Mouse (Mus musculus) heart, adult 2 months (tissue): ENCODE measurements around the gene Nkiras2. TPM values are rescaled to one million over a fixed set of nuclear protein-coding genes. Genes with fewer than 3 reads are reported as not detected.

Experiments
- DNase-seq, 2 experiments: peaks; one replicate each; pipeline ENCODE4 v3.0.0; 2021
- H3K27ac ChIP-seq: fragments of 200-600 bp; 2 replicates; pipeline ENCODE4 v1.8.1; 2022
- H3K27me3 ChIP-seq: fragments of 200-500 bp; 2 replicates; pipeline ENCODE4 v1.6.1; 2012; ENCODE audit warnings: mild to moderate bottlenecking, low read length, inconsistent platforms, mixed read lengths; ENCODE audit not compliant: control insufficient read depth, insufficient read depth
- H3K36me3 ChIP-seq: fragments of 200-500 bp; 2 replicates; pipeline ENCODE4 v1.6.1; 2012; ENCODE audit warnings: low read length, inconsistent platforms; ENCODE audit not compliant: control insufficient read depth, insufficient read depth
- H3K4me1 ChIP-seq: fragments of 200-500 bp; 2 replicates; pipeline ENCODE4 v1.6.1; 2011; ENCODE audit warnings: low read length; ENCODE audit not compliant: control insufficient read depth, insufficient read depth
- H3K4me3 ChIP-seq: fragments of 200-600 bp; 2 replicates; pipeline ENCODE4 v1.8.1; 2022
- H3K79me2 ChIP-seq: fragments of 200-500 bp; replicated peaks from 2 replicates; pipeline ENCODE4 v1.6.1; 2012; ENCODE audit warnings: mild to moderate bottlenecking, inconsistent platforms, low read length, moderate library complexity, mixed read lengths; ENCODE audit not compliant: control insufficient read depth, insufficient read depth
- H3K9ac ChIP-seq: fragments of 200-500 bp; 2 replicates; pipeline ENCODE4 v1.6.1; 2012; ENCODE audit warnings: low read depth, mild to moderate bottlenecking, control low read depth, inconsistent platforms, low read length, mixed read lengths
- CTCF ChIP-seq: fragments of 200-600 bp; IDR thresholded peaks from 2 replicates; pipeline ENCODE4 v1.8.1; 2022; ENCODE audit warnings: antibody characterized with exemption, mild to moderate bottlenecking, moderate library complexity
- EP300 ChIP-seq: fragments of 200-500 bp; IDR thresholded peaks from 2 replicates; pipeline ENCODE4 v1.6.1; 2011; ENCODE audit warnings: low read depth, low read length, control low read depth; ENCODE audit not compliant: insufficient read depth
- POLR2A ChIP-seq: fragments of 200-500 bp; IDR thresholded peaks from 2 replicates; pipeline ENCODE4 v1.6.1; 2011; ENCODE audit warnings: mild to moderate bottlenecking, low read depth, low read length, control low read depth; ENCODE audit not compliant: insufficient read depth
- WGBS: fragments of 180-500 bp; shearing (Covaris S2); methylation state at CpG from one replicate; pipeline ENCODE4 v1.1.7; 2018; 5-methylcytosine and 5-hydroxymethylcytosine counted together
- intact Hi-C: fragments of 180-260 bp; cut with DNase I; formaldehyde crosslinking; loops from one replicate; pipeline ENCODE4 v1.15.1; 2025
- polyA plus RNA-seq: library from polyadenylated mRNA; depleted of rRNA; stranded (reverse); fragments of >200 nt; gene quantifications from 2 replicates; pipeline ENCODE4 v1.2.3, GENCODE M21; 2012
- total RNA-seq, 2 experiments: library from RNA; stranded (reverse); gene quantifications; 2 replicates each; pipeline ENCODE4 v1.2.3; 2021

Nkiras2 gene
- total and polyA plus RNA-seq, 3 experiments: 49.5 to 91.2 (median 50.3) TPM

DNA sequence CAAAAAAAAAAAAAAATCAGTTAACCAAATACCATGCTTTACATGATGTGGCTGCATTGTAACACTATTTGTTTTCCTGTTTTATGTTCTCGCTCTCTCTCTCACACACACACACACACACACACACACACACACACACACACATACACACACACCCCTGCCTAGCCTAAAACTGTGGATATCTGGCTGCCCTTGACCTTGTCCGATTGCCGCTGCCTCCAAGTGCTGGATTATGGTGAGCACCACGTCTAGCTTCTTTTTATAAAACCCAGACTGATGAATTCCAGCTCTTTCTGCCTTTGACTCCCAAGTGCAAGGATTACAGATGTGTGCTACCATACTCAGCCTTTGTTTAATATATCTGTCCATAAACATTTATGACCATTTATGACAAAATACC is 1.6 kb upstream of the Nkiras2 start:
- intact Hi-C loops: no loop called here
- Histone ChIP-seq H3K79me2 (peaks cover 7% of the 10 kb centered on the region), H3K9ac (no peak overlapping the region), H3K27me3 (no peaks in the 10 kb centered on the region), H3K27ac (no peak overlapping the region), H3K4me1 (peaks cover 4% of the 10 kb centered on the region), H3K36me3 (peaks cover 2% of the 10 kb centered on the region; the same call in 1 of the 2 replicates), H3K4me3 (no peak overlapping the region; the same call in 1 of the 2 replicates)
- TF ChIP-seq CTCF (no peak), POLR2A (no peak), EP300 (no peak)
- WGBS: 66% methylated on average over 4 of the region's 4 CpGs
- DNase-seq: no peak

DNA sequence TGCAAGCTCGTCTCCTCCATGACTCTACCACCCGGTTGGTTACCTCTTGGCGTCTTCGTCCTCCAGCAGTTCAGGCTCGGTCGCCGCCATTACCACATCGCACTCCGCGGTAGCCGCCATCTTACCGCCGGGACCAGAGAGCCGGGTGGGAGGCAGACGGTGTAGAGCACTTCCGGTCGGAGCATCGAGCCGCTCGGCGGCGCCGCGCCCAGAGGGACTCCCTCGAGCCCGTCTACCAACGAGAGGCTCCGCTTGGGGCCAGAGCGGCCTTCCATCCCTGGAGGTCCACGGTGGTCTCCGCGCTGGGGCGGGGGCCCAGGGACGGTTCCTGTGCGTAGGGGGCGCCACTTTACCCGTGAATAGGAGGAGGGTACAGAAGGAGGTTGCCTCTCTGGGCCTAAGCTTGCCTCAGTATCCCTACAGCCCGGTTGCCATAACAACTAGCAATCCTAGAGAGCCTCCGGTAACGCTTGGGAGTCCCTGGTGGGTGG is 486 bp downstream of the Nkiras2 start:
- H3K36me3 ChIP-seq: peaks cover 2% of the 10 kb centered on the region; the same call in 1 of the 2 replicates
- intact Hi-C loops: loop anchor here (2.0 kb wide), 1 partner anchor 49 kb away; no protein-coding TSS in a partner anchor
- WGBS: under 1% methylated on average over 40 of the region's 40 CpGs
- peaks cover 7% of the 10 kb centered on the region for H3K4me1 ChIP-seq
- peaks cover 6% of the 10 kb centered on the region for H3K79me2 ChIP-seq
- DNase-seq: peak; percentile 95 to 96
- H3K27me3 ChIP-seq: no peaks in the 10 kb centered on the region
- H3K9ac ChIP-seq: peak overlapping the region; percentile 69
- TF ChIP-seq EP300 (peak; percentile 49; the same call in 1 of the 2 replicates), CTCF (peak; percentile 51), POLR2A (peak; percentile 72)
- H3K4me3 ChIP-seq: peak overlapping the region; percentile 84
- peak overlapping the region; percentile 92 for H3K27ac ChIP-seq

DNA sequence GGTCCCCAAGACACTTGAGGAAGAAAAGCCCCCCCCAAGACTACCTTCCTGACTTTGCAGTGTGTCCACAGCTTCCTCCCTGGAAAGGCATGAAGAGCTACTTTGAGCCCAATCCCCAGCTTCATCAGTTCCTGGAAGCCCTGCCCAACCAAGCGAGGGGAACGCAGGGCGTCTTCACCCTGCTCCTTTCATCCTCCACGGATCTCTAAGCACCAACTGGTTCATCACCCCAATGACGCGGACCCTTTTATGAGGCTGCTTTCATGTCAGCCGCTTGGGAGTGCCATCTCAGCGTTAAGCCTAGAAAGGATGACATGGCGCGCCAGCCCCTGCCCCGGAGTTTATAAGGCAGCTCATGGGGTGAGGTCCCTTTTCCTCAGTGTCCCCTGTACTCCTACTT is 938 bp downstream of the Nkiras2 start, which contains the start of gene Dnajc7:
Gene Dnajc7, minus strand, starts transcription at position 187 of the 400 bp plus-strand sequence.
- intact Hi-C loops: loop anchor here (2.0 to 5.0 kb wide), 3 partner anchors 49 to 142 kb away; partner anchors contain the start of genes Acly and Hcrt
- 3% methylated on average over 11 of the region's 11 CpGs for WGBS
- peak within 1 kb of the TSS; percentile 69 for H3K9ac ChIP-seq
- no peak for DNase-seq
- TF ChIP-seq EP300 (no peak), POLR2A (no peak)
- peaks cover 7% of the 10 kb centered on the region for H3K4me1 ChIP-seq
- peak within 1 kb of the TSS; percentile 84 for H3K4me3 ChIP-seq
- H3K27ac ChIP-seq: peak within 1 kb of the TSS; percentile 92
- peaks cover 2% of the 10 kb centered on the region; the same call in 1 of the 2 replicates for H3K36me3 ChIP-seq
- H3K27me3 ChIP-seq: no peaks in the 10 kb centered on the region
- H3K79me2 ChIP-seq: peaks cover 6% of the 10 kb centered on the region

DNA sequence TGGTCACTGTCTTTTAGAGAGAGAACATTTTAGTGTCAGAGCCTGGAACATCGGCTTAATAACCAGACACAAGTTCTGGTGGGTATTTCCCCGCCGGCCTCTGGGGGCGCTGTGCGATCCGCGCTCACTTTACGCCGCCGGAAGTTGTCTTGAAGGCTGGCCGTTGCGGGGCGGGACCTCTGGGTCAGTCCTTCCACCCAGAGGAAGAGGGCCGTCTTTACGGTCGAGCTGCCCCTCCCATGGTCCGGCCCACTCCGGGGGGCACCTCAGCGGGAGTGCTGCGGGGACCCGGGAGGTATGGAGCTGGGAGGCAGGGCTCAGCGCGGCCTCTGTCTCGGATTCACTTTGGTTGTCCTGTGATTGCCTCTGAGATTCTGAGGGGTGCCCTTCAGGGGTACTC is 3.7 kb downstream of the Nkiras2 start:
- peaks cover 10% of the 10 kb centered on the region for H3K4me1 ChIP-seq
- peak overlapping the region; percentile 95 for H3K27ac ChIP-seq
- TF ChIP-seq CTCF (peak; percentile 99; the same call in 1 of the 2 replicates), EP300 (0 out of 2 replicates have a peak, but pooled peaks have one; percentile 32), POLR2A (peak; percentile 78)
- H3K9ac ChIP-seq: peak overlapping the region; percentile 89
- intact Hi-C loops: loop anchor here (5.0 kb wide), 2 partner anchors 95 to 140 kb away; partner anchors contain the start of genes Acly and Hcrt
- DNase-seq: peak; percentile 96 to 97
- peaks cover 2% of the 10 kb centered on the region; the same call in 1 of the 2 replicates for H3K79me2 ChIP-seq
- WGBS: under 1% methylated on average over 24 of the region's 24 CpGs
- peaks cover 1% of the 10 kb centered on the region; the same call in 1 of the 2 replicates for H3K36me3 ChIP-seq
- no peaks in the 10 kb centered on the region for H3K27me3 ChIP-seq
- H3K4me3 ChIP-seq: peak overlapping the region; percentile 60

DNA sequence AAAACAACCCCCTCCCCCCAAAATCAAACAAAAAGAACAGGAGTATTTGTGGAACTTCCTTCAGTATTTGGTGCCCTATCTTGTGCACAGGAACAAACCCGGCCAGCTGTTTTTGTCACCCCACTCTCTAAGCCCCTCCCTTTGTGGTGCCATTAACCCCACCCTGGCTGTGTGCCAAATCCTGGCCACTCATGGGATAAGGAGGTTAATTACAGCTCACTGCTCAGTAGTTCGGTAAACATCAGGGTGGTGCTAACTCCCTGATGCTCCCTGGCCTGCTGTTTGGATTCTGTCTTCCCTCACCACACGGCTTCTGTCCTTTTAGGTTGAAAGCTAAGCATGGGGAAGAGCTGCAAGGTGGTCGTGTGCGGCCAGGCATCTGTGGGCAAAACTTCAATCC is 4.8 kb downstream of the Nkiras2 start:
- Histone ChIP-seq H3K4me1 (peaks cover 9% of the 10 kb centered on the region), H3K4me3 (no peak overlapping the region; the same call in 1 of the 2 replicates), H3K27me3 (no peaks in the 10 kb centered on the region), H3K36me3 (no peaks in the 10 kb centered on the region), H3K27ac (no peak overlapping the region), H3K79me2 (no peaks in the 10 kb centered on the region; the same call in 1 of the 2 replicates), H3K9ac (no peak overlapping the region)
- intact Hi-C loops: loop anchor here (5.0 kb wide), 2 partner anchors 97 to 138 kb away; partner anchors contain the start of genes Acly and Hcrt
- peak; percentile 48 for DNase-seq
- WGBS: 41% methylated on average over 5 of the region's 5 CpGs
- TF ChIP-seq POLR2A (no peak), EP300 (no peak), CTCF (no peak)
